Mouse (Mus musculus) kidney, adult 2 months (tissue): ENCODE data around the gene Il9r.

ENCODE experiments used
- CTCF ChIP-seq: fragments of 200-500 bp; conservative IDR thresholded peaks from 2 replicates; pipeline ENCODE4 v1.5.1; 2011; ENCODE audit warnings: low read depth, mild to moderate bottlenecking, control low read depth, low read length, moderate library complexity, mixed read lengths; ENCODE audit not compliant: insufficient read depth, insufficient read length
- POLR2A ChIP-seq: fragments of 200-500 bp; IDR thresholded peaks from one replicate; pipeline ENCODE4 v1.6.1; 2011; ENCODE audit warnings: low read depth, low read length, control low read depth

- TF ChIP-seq CTCF (peak; percentile 89), POLR2A (no peak)
Observed at GRCm38 (mm10) chr11:32216851-32217250, 16.8 kb upstream of the Il9r start.
